Mouse (Mus musculus): ENCODE results near the gene Iffo2.

- no peak for TF ChIP-seq CTCF (conservative IDR thresholded peaks at IDR 0.05 in 1 of 2, IDR thresholded peaks at IDR 0.05 in 1 of 2; ENCODE audit: low read depth in 2 of 2, low read length in 2 of 2)
- no peak for TF ChIP-seq SMC3 (IDR thresholded peaks at IDR 0.05; ENCODE audit: low read depth, low read length)
- TF ChIP-seq POLR2AphosphoS2 (IDR thresholded peaks at IDR 0.05; ENCODE audit: low read depth, low read length), result no peak
- TF ChIP-seq POLR2A (IDR thresholded peaks at IDR 0.05; ENCODE audit: low read depth, low read length), result no peak
- no peak for TF ChIP-seq KAT2A (IDR thresholded peaks at IDR 0.05; ENCODE audit: insufficient replicate concordance, low read length)
- TF ChIP-seq ZNF384 (IDR thresholded peaks at IDR 0.05; ENCODE audit: low read depth, low read length), result no peak
- no peak for TF ChIP-seq EP300 (IDR thresholded peaks at IDR 0.05; ENCODE audit: low read length)
- TF ChIP-seq TBP (conservative IDR thresholded peaks at IDR 0.05; ENCODE audit: low read depth, low read length), result no peak
- no peak for TF ChIP-seq SIN3A (IDR thresholded peaks at IDR 0.05; ENCODE audit: low read length)
- TF ChIP-seq ETS1 (conservative IDR thresholded peaks at IDR 0.05; ENCODE audit: low read depth, low read length), result no peak
- TF ChIP-seq NELFE (IDR thresholded peaks at IDR 0.05; ENCODE audit: low read depth, low read length), result no peak
Observed at GRCm38 (mm10) chr4:139576251-139576880, 46.0 kb downstream of the Iffo2 start.
